Mouse (Mus musculus) midbrain, embryonic 12.5 days (tissue): ENCODE data around the gene Epb41l1. TPM values are rescaled to one million over a fixed set of nuclear protein-coding genes. Genes with fewer than 3 reads are reported as not detected.

Source experiments
- ATAC-seq: fragments of 200-750 bp; cut with Nextera tagmentation; 2 replicates; pipeline ENCODE4 v1.8.0; 2017; ENCODE audit warnings: low read depth, moderate TSS enrichment, moderate library complexity; ENCODE audit not compliant: low FRiP score
- H3K27ac ChIP-seq: fragments of 300-500 bp; sonication (generic); replicated peaks from 2 replicates; pipeline ENCODE4 v1.5.1; 2016; ENCODE audit warnings: mild to moderate bottlenecking
- H3K27me3 ChIP-seq: fragments of 300-500 bp; sonication (generic); 2 replicates; pipeline ENCODE4 v1.6.1; 2016; ENCODE audit warnings: mild to moderate bottlenecking
- H3K36me3 ChIP-seq: fragments of 300-500 bp; sonication (generic); 2 replicates; pipeline ENCODE4 v1.6.1; 2016
- H3K4me1 ChIP-seq: fragments of 300-500 bp; sonication (generic); 2 replicates; pipeline ENCODE4 v1.6.1; 2016
- H3K4me2 ChIP-seq: fragments of 300-500 bp; sonication (generic); replicated peaks from 2 replicates; pipeline ENCODE4 v1.6.1; 2016; ENCODE audit warnings: mild to moderate bottlenecking, moderate library complexity
- H3K4me3 ChIP-seq: fragments of 300-500 bp; sonication (generic); 2 replicates; pipeline ENCODE4 v1.5.1; 2016; ENCODE audit warnings: mild to moderate bottlenecking
- H3K9ac ChIP-seq: fragments of 300-500 bp; sonication (generic); replicated peaks from 2 replicates; pipeline ENCODE4 v1.6.1; 2016; ENCODE audit warnings: mild to moderate bottlenecking, moderate library complexity
- H3K9me3 ChIP-seq: fragments of 300-500 bp; sonication (generic); 2 replicates; pipeline ENCODE4 v1.6.1; 2016; ENCODE audit warnings: mild to moderate bottlenecking
- WGBS: fragments of 180-500 bp; shearing (Covaris S2); methylation state at CpG from one replicate; pipeline ENCODE4 v1.1.7; 2016; 5-methylcytosine and 5-hydroxymethylcytosine counted together
- polyA plus RNA-seq: library from polyadenylated mRNA; unstranded; fragments of >200 nt; fragmentation: Nextera tagmentation; extraction: Ambion mirVana; gene quantifications from 2 replicates; pipeline ENCODE4 v1.2.1, GENCODE M21; 2016

The Epb41l1 gene
- polyA plus RNA-seq, 1 experiment from 2014 or later, result 6.2 TPM

GRCm38 (mm10) chr2:156518306-156518705 lies 97.6 kb downstream of the Epb41l1 start:
- 88% methylated on average over 6 of the region's 6 CpGs for WGBS
- Histone ChIP-seq H3K9ac (no peak overlapping the region), H3K4me1 (no peaks in the 10 kb centered on the region), H3K36me3 (peaks cover 34% of the 10 kb centered on the region), H3K27ac (no peak overlapping the region), H3K27me3 (no peaks in the 10 kb centered on the region), H3K4me3 (no peak overlapping the region), H3K4me2 (no peak overlapping the region), H3K9me3 (no peaks in the 10 kb centered on the region)
- no peak for ATAC-seq

- no peak for ATAC-seq
- H3K9me3 ChIP-seq, result no peaks in the 10 kb centered on the region
- WGBS, result 92% methylated on average over 5 of the region's 5 CpGs
- no peaks in the 10 kb centered on the region for H3K27me3 ChIP-seq
- no peak overlapping the region for H3K9ac ChIP-seq
- no peak overlapping the region for H3K27ac ChIP-seq
- H3K36me3 ChIP-seq, result peaks cover 27% of the 10 kb centered on the region
- no peak overlapping the region for H3K4me3 ChIP-seq
- H3K4me1 ChIP-seq, result peaks cover 3% of the 10 kb centered on the region; the same call in 1 of the 2 replicates
- no peak overlapping the region for H3K4me2 ChIP-seq
These were observed 98.9 kb downstream of the Epb41l1 start for GRCm38 (mm10) chr2:156519584-156519983.

- H3K9ac ChIP-seq, result no peak overlapping the region
- no peak overlapping the region for H3K4me3 ChIP-seq
- H3K4me1 ChIP-seq, result peaks cover 3% of the 10 kb centered on the region; the same call in 1 of the 2 replicates
- ATAC-seq, result no peak
- 85% methylated on average over 11 of the region's 11 CpGs for WGBS
- no peak overlapping the region for H3K4me2 ChIP-seq
- H3K27me3 ChIP-seq, result no peaks in the 10 kb centered on the region
- peaks cover 22% of the 10 kb centered on the region for H3K36me3 ChIP-seq
- H3K27ac ChIP-seq, result no peak overlapping the region
- H3K9me3 ChIP-seq, result no peaks in the 10 kb centered on the region
These were observed 102.3 kb downstream of the Epb41l1 start for GRCm38 (mm10) chr2:156522994-156523393.

- no peak for ATAC-seq
- Histone ChIP-seq H3K36me3 (peaks cover 22% of the 10 kb centered on the region), H3K27me3 (no peaks in the 10 kb centered on the region), H3K4me2 (no peak overlapping the region), H3K27ac (no peak overlapping the region), H3K9me3 (no peaks in the 10 kb centered on the region), H3K9ac (no peak overlapping the region), H3K4me3 (no peak overlapping the region), H3K4me1 (peaks cover 3% of the 10 kb centered on the region; the same call in 1 of the 2 replicates)
- WGBS, result 26% methylated on average over 3 of the region's 3 CpGs
These were observed 103.4 kb downstream of the Epb41l1 start for GRCm38 (mm10) chr2:156524078-156524477.

GRCm38 (mm10) chr2:156529726-156530125 lies 109.0 kb downstream of the Epb41l1 start:
- Histone ChIP-seq H3K9ac (no peak overlapping the region), H3K9me3 (no peaks in the 10 kb centered on the region), H3K27me3 (no peaks in the 10 kb centered on the region), H3K4me2 (no peak overlapping the region), H3K36me3 (no peaks in the 10 kb centered on the region), H3K27ac (no peak overlapping the region), H3K4me1 (no peaks in the 10 kb centered on the region), H3K4me3 (no peak overlapping the region)
- WGBS, result 65% methylated on average over 2 of the region's 2 CpGs
- ATAC-seq, result no peak

GRCm38 (mm10) chr2:156533160-156533559 lies 112.5 kb downstream of the Epb41l1 start:
- no peaks in the 10 kb centered on the region for H3K36me3 ChIP-seq
- no peaks in the 10 kb centered on the region for H3K9me3 ChIP-seq
- no peaks in the 10 kb centered on the region for H3K4me1 ChIP-seq
- no peak overlapping the region for H3K4me3 ChIP-seq
- H3K27ac ChIP-seq, result no peak overlapping the region
- no peak overlapping the region for H3K9ac ChIP-seq
- H3K27me3 ChIP-seq, result no peaks in the 10 kb centered on the region
- H3K4me2 ChIP-seq, result no peak overlapping the region
- 70% methylated on average over 2 of the region's 2 CpGs for WGBS
- ATAC-seq, result no peak

- no peak overlapping the region for H3K4me3 ChIP-seq
- H3K9me3 ChIP-seq, result no peaks in the 10 kb centered on the region
- no peaks in the 10 kb centered on the region for H3K4me1 ChIP-seq
- no peak overlapping the region for H3K27ac ChIP-seq
- H3K27me3 ChIP-seq, result no peaks in the 10 kb centered on the region
- H3K36me3 ChIP-seq, result 0 out of 2 replicates have a peak, but pooled peaks cover 5% of the 10 kb centered on the region
- 84% methylated on average over 7 of the region's 7 CpGs for WGBS
- H3K4me2 ChIP-seq, result no peak overlapping the region
- ATAC-seq, result no peak
- H3K9ac ChIP-seq, result no peak overlapping the region
These were observed 118.3 kb downstream of the Epb41l1 start for GRCm38 (mm10) chr2:156538817-156539555.

GRCm38 (mm10) chr2:156540991-156541390 lies 120.3 kb downstream of the Epb41l1 start:
- ATAC-seq, result no peak
- Histone ChIP-seq H3K27ac (no peak overlapping the region), H3K9me3 (no peaks in the 10 kb centered on the region), H3K36me3 (0 out of 2 replicates have a peak, but pooled peaks cover 5% of the 10 kb centered on the region), H3K4me2 (no peak overlapping the region), H3K9ac (no peak overlapping the region), H3K4me1 (no peaks in the 10 kb centered on the region), H3K4me3 (no peak overlapping the region), H3K27me3 (no peaks in the 10 kb centered on the region)
- WGBS, result 76% methylated on average over 7 of the region's 7 CpGs

- Histone ChIP-seq H3K36me3 (0 out of 2 replicates have a peak, but pooled peaks cover 5% of the 10 kb centered on the region), H3K27ac (no peak overlapping the region), H3K4me3 (no peak overlapping the region), H3K4me2 (no peak overlapping the region), H3K9me3 (no peaks in the 10 kb centered on the region), H3K9ac (no peak overlapping the region), H3K4me1 (peaks cover 4% of the 10 kb centered on the region), H3K27me3 (no peaks in the 10 kb centered on the region)
- WGBS, result 83% methylated on average over 8 of the region's 8 CpGs
- no peak for ATAC-seq
These were observed 121.7 kb downstream of the Epb41l1 start for GRCm38 (mm10) chr2:156542410-156542809.

GRCm38 (mm10) chr2:156543804-156544203 lies 123.1 kb downstream of the Epb41l1 start:
- no peak overlapping the region for H3K4me3 ChIP-seq

GRCm38 (mm10) chr2:156547123-156547891 lies 126.6 kb downstream of the Epb41l1 start, which contains the start of gene Aar2:
Aar2 (plus strand) TSS chr2:156547584.
- Histone ChIP-seq H3K4me1 (peaks cover 18% of the 10 kb centered on the region), H3K9ac (peak within 1 kb of the TSS; percentile 78), H3K9me3 (no peaks in the 10 kb centered on the region), H3K4me2 (peak within 1 kb of the TSS; percentile 83), H3K27me3 (no peaks in the 10 kb centered on the region), H3K36me3 (peaks cover 24% of the 10 kb centered on the region), H3K27ac (peak within 1 kb of the TSS; percentile 56; the same call in 1 of the 2 replicates), H3K4me3 (peak within 1 kb of the TSS; percentile 84)
- 6% methylated on average over 39 of the region's 39 CpGs for WGBS
- ATAC-seq, result 0 out of 2 replicates have a peak, but pooled peaks have one; percentile 34

More at GRCm38 (mm10) chr2:156543804-156544203, 123.1 kb downstream of the Epb41l1 start:
- Histone ChIP-seq H3K27ac (no peak overlapping the region), H3K27me3 (no peaks in the 10 kb centered on the region), H3K4me1 (peaks cover 14% of the 10 kb centered on the region), H3K4me2 (no peak overlapping the region), H3K36me3 (0 out of 2 replicates have a peak, but pooled peaks cover 1% of the 10 kb centered on the region), H3K9me3 (no peaks in the 10 kb centered on the region), H3K9ac (no peak overlapping the region)
- no peak for ATAC-seq
- 84% methylated on average over 3 of the region's 3 CpGs for WGBS

GRCm38 (mm10) chr2:156552421-156552820 lies 131.7 kb downstream of the Epb41l1 start:
- Histone ChIP-seq H3K9me3 (no peaks in the 10 kb centered on the region), H3K9ac (no peak overlapping the region), H3K4me2 (no peak overlapping the region), H3K27me3 (no peaks in the 10 kb centered on the region), H3K4me1 (peaks cover 15% of the 10 kb centered on the region), H3K27ac (no peak overlapping the region), H3K36me3 (peaks cover 60% of the 10 kb centered on the region), H3K4me3 (no peak overlapping the region)
- no peak for ATAC-seq
- WGBS, result 86% methylated on average over 4 of the region's 4 CpGs
